Mouse (Mus musculus): ENCODE measurements around the gene Rint1. TPM values are rescaled to one million over a fixed set of nuclear protein-coding genes. Genes with fewer than 3 reads are reported as not detected.

Gene Rint1
- polyA plus RNA-seq, 1 experiment from 2014 or later: 30.0 TPM

GRCm38 (mm10) chr5:23857189-23857588 is 69.7 kb downstream of the Rint1 start:
- Histone ChIP-seq H3K27me3 (ENCODE audit: control insufficient read depth, insufficient read depth, low read length) (no peaks in the 10 kb centered on the region), H3K4me3 (ENCODE audit: low read depth, low read length) (no peak overlapping the region), H3K9me3 (ENCODE audit: control insufficient read depth, low read length) (no peaks in the 10 kb centered on the region), H3K27ac (replicated peaks) (no peak overlapping the region), H3K36me3 (ENCODE audit: control insufficient read depth, insufficient read depth, low read length) (peaks cover 5% of the 10 kb centered on the region), H3K9ac (ENCODE audit: low read length) (no peak overlapping the region), H3K4me1 (replicated peaks; ENCODE audit: control insufficient read depth, insufficient read depth) (no peaks in the 10 kb centered on the region), H3K4me2 (replicated peaks; ENCODE audit: low read depth) (no peak overlapping the region)
- DNase-seq (ENCODE audit: low spot score) (no peak), ATAC-seq (ENCODE audit: low FRiP score, low TSS enrichment) (no peak)
- TF ChIP-seq EP300 (optimal IDR thresholded peaks at IDR 0.05) (no peak), CTCF (IDR thresholded peaks at IDR 0.05; ENCODE audit: low read depth) (no peak)

GRCm38 (mm10) chr5:23858001-23858400 is 70.5 kb downstream of the Rint1 start:
- Histone ChIP-seq H3K9me3 (ENCODE audit: control insufficient read depth, low read length) (no peaks in the 10 kb centered on the region), H3K4me1 (replicated peaks; ENCODE audit: control insufficient read depth, insufficient read depth) (no peaks in the 10 kb centered on the region), H3K27ac (replicated peaks) (no peak overlapping the region), H3K4me2 (replicated peaks; ENCODE audit: low read depth) (no peak overlapping the region), H3K9ac (ENCODE audit: low read length) (no peak overlapping the region), H3K27me3 (ENCODE audit: control insufficient read depth, insufficient read depth, low read length) (no peaks in the 10 kb centered on the region), H3K36me3 (ENCODE audit: control insufficient read depth, insufficient read depth, low read length) (peaks cover 5% of the 10 kb centered on the region), H3K4me3 (ENCODE audit: low read depth, low read length) (no peak overlapping the region)
- 79% methylated on average over 3 of the region's 3 CpGs for WGBS
- DNase-seq (ENCODE audit: low spot score) (no peak), ATAC-seq (ENCODE audit: low FRiP score, low TSS enrichment) (no peak)
- no peak for TF ChIP-seq EP300 (optimal IDR thresholded peaks at IDR 0.05)
- no peak for TF ChIP-seq CTCF (IDR thresholded peaks at IDR 0.05; ENCODE audit: low read depth)

GRCm38 (mm10) chr5:23858643-23859042 is 71.1 kb downstream of the Rint1 start:
- Histone ChIP-seq H3K4me3 (ENCODE audit: low read depth, low read length) (no peak overlapping the region), H3K9ac (ENCODE audit: low read length) (no peak overlapping the region), H3K4me2 (replicated peaks; ENCODE audit: low read depth) (no peak overlapping the region), H3K36me3 (ENCODE audit: control insufficient read depth, insufficient read depth, low read length) (peaks cover 5% of the 10 kb centered on the region), H3K27ac (replicated peaks) (0 out of 2 replicates have a peak overlapping the region, but pooled peaks have one; percentile 30), H3K9me3 (ENCODE audit: control insufficient read depth, low read length) (no peaks in the 10 kb centered on the region), H3K27me3 (ENCODE audit: control insufficient read depth, insufficient read depth, low read length) (no peaks in the 10 kb centered on the region), H3K4me1 (replicated peaks; ENCODE audit: control insufficient read depth, insufficient read depth) (no peaks in the 10 kb centered on the region)
- ATAC-seq (ENCODE audit: low FRiP score, low TSS enrichment) (peak; percentile 36; the same call in 1 of the 2 replicates), DNase-seq (ENCODE audit: low spot score) (peak; percentile 43)
- 80% methylated on average over 7 of the region's 7 CpGs for WGBS
- TF ChIP-seq CTCF (IDR thresholded peaks at IDR 0.05; ENCODE audit: low read depth): peak; percentile 76
- TF ChIP-seq EP300 (optimal IDR thresholded peaks at IDR 0.05): no peak

GRCm38 (mm10) chr5:23859087-23859718 is 71.7 kb downstream of the Rint1 start:
- H3K9ac ChIP-seq (ENCODE audit: low read length): no peak overlapping the region
- no peak for ATAC-seq (ENCODE audit: low FRiP score, low TSS enrichment)
- no peak for DNase-seq (ENCODE audit: low spot score)
- H3K27ac ChIP-seq (replicated peaks): 0 out of 2 replicates have a peak overlapping the region, but pooled peaks have one; percentile 30
- H3K27me3 ChIP-seq (ENCODE audit: control insufficient read depth, insufficient read depth, low read length): no peaks in the 10 kb centered on the region
- H3K36me3 ChIP-seq (ENCODE audit: control insufficient read depth, insufficient read depth, low read length): peaks cover 5% of the 10 kb centered on the region
- no peaks in the 10 kb centered on the region for H3K4me1 ChIP-seq (replicated peaks; ENCODE audit: control insufficient read depth, insufficient read depth)
- no peak overlapping the region for H3K4me2 ChIP-seq (replicated peaks; ENCODE audit: low read depth)
- no peak for TF ChIP-seq EP300 (optimal IDR thresholded peaks at IDR 0.05)
- no peak for TF ChIP-seq CTCF (IDR thresholded peaks at IDR 0.05; ENCODE audit: low read depth)
- H3K9me3 ChIP-seq (ENCODE audit: control insufficient read depth, low read length): no peaks in the 10 kb centered on the region
- 88% methylated on average over 1 of the region's 1 CpGs for WGBS
- no peak overlapping the region for H3K4me3 ChIP-seq (ENCODE audit: low read depth, low read length)

DNA sequence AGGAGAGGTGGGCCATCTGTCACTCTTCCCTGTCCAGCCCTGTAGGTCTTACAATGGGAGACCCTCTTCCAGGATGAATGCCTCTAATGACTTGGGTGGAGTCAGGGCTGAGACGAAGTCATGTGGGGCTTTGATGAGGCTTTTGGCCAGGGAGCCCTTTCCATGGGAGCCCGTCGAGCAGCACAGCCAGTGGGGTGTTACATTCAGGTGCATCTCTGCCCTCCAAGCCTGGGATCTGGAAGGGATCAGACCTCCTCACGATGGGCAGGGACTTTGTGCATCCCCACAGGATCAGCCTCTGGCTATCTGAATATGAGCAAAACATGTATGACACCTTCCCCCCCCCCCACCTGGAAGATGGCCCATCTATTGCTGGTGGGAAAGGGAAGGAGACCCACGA is 72.4 kb downstream of the Rint1 start:
- Histone ChIP-seq H3K36me3 (ENCODE audit: control insufficient read depth, insufficient read depth, low read length) (peaks cover 5% of the 10 kb centered on the region), H3K4me3 (ENCODE audit: low read depth, low read length) (no peak overlapping the region), H3K9me3 (ENCODE audit: control insufficient read depth, low read length) (no peaks in the 10 kb centered on the region), H3K4me1 (replicated peaks; ENCODE audit: control insufficient read depth, insufficient read depth) (no peaks in the 10 kb centered on the region), H3K27me3 (ENCODE audit: control insufficient read depth, insufficient read depth, low read length) (no peaks in the 10 kb centered on the region), H3K27ac (replicated peaks) (no peak overlapping the region), H3K9ac (ENCODE audit: low read length) (no peak overlapping the region), H3K4me2 (replicated peaks; ENCODE audit: low read depth) (no peak overlapping the region)
- ATAC-seq (ENCODE audit: low FRiP score, low TSS enrichment) (no peak), DNase-seq (ENCODE audit: low spot score) (no peak)
- TF ChIP-seq EP300 (optimal IDR thresholded peaks at IDR 0.05): no peak
- TF ChIP-seq CTCF (IDR thresholded peaks at IDR 0.05; ENCODE audit: low read depth): no peak
- 75% methylated on average over 5 of the region's 5 CpGs for WGBS

DNA sequence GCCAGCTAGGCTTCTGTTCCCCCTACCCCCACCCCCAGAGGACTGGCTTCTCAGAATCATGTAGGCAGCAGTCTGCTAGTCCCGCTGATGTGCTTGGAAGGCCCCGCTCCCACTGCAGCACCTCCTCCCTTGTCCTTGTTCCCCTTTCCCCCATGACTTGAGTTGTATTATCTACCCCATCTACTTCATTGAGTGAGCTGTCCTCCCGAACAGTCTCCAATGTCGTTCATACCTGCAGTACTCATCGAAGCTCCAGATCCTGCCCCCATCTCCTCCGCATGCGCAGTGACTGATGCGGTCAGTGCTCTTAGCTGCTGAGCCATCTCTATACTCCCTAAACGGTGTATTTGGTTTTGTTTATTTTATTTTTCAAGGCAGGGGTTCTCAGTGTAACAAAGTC is 74.2 kb downstream of the Rint1 start:
- Histone ChIP-seq H3K4me2 (replicated peaks; ENCODE audit: low read depth) (no peak overlapping the region), H3K4me3 (ENCODE audit: low read depth, low read length) (no peak overlapping the region), H3K4me1 (replicated peaks; ENCODE audit: control insufficient read depth, insufficient read depth) (no peaks in the 10 kb centered on the region), H3K27ac (replicated peaks) (no peak overlapping the region), H3K27me3 (ENCODE audit: control insufficient read depth, insufficient read depth, low read length) (no peaks in the 10 kb centered on the region), H3K9me3 (ENCODE audit: control insufficient read depth, low read length) (no peaks in the 10 kb centered on the region), H3K36me3 (ENCODE audit: control insufficient read depth, insufficient read depth, low read length) (no peaks in the 10 kb centered on the region; the same call in 1 of the 2 replicates), H3K9ac (ENCODE audit: low read length) (no peak overlapping the region)
- TF ChIP-seq EP300 (optimal IDR thresholded peaks at IDR 0.05) (no peak), CTCF (IDR thresholded peaks at IDR 0.05; ENCODE audit: low read depth) (no peak)
- DNase-seq (ENCODE audit: low spot score): peak; percentile 12
- ATAC-seq (ENCODE audit: low FRiP score, low TSS enrichment): no peak
- 86% methylated on average over 9 of the region's 9 CpGs for WGBS

All from stomach, postnatal 0 days (tissue).